Mouse (Mus musculus) erythroblast, adult 5-6 weeks (primary cell): ENCODE measurements around the gene Gm5615. TPM values are rescaled to one million over a fixed set of nuclear protein-coding genes. Genes with fewer than 3 reads are reported as not detected.

Experiments used
- ATAC-seq: replicated peaks from 2 replicates; pipeline ENCODE4 v1.8.0; 2016; ENCODE audit warnings: moderate number of reproducible peaks, mild to moderate bottlenecking, moderate TSS enrichment, inconsistent platforms; ENCODE audit not compliant: poor library complexity, low FRiP score, severe bottlenecking
- total RNA-seq, 2 experiments: library from RNA; stranded (forward) in 1 of 2; stranded (reverse) in 1 of 2; fragments of 150-400 nt in 1 of 2; fragments of 200-764, 138-1000 nt in 1 of 2; gene quantifications; 2 replicates each; pipeline versions ENCODE4 v1.2.3 to v1.2.4; 2015 to 2017; ENCODE audit warnings: low replicate concordance in 2 of 2

The Gm5615 gene
- total RNA-seq (2015; ENCODE audit: low replicate concordance) (not detected in 2 replicates), total RNA-seq (2017; ENCODE audit: low replicate concordance) (not detected in 2 replicates)

GRCm38 (mm10) chr9:36541863-36542262, at the start of gene Gm5615:
Gene Gm5615, minus strand, starts transcription at chr9:36541963.
- no peak for ATAC-seq

GRCm38 (mm10) chr9:36582535-36582934, 40.8 kb upstream of the Gm5615 start, which contains the start of gene Gm17689:
Gene Gm17689, minus strand, starts transcription at chr9:36582635.
- ATAC-seq, result no peak

GRCm38 (mm10) chr9:36504211-36504610, 37.6 kb downstream of the Gm5615 start:
- no peak for ATAC-seq

GRCm38 (mm10) chr9:36495824-36496223, 45.9 kb downstream of the Gm5615 start:
- no peak for ATAC-seq

GRCm38 (mm10) chr9:36494501-36495220, 47.1 kb downstream of the Gm5615 start:
- no peak for ATAC-seq

Other genes starting within 250 kb of the Gm5615 start
- not detected in 2 replicates for gene Gm7257, start 110.1 kb downstream of the Gm5615 start, total RNA-seq (2015; ENCODE audit: low replicate concordance)
- gene Gm7257, start 110.1 kb downstream of the Gm5615 start, total RNA-seq (2017; ENCODE audit: low replicate concordance), result not detected in 2 replicates
- gene Gm9513, start 66.3 kb downstream of the Gm5615 start, total RNA-seq (2015; ENCODE audit: low replicate concordance), result not detected in 2 replicates
- gene Gm9513, start 66.3 kb downstream of the Gm5615 start, total RNA-seq (2017; ENCODE audit: low replicate concordance), result not detected in 2 replicates
- gene Gm17689, start 40.7 kb upstream of the Gm5615 start, total RNA-seq (2015; ENCODE audit: low replicate concordance), result not detected in 2 replicates
- not detected in 2 replicates for gene Gm17689, start 40.7 kb upstream of the Gm5615 start, total RNA-seq (2017; ENCODE audit: low replicate concordance)
- not detected in 2 replicates for gene A630095E13Rik, start 101.4 kb upstream of the Gm5615 start, total RNA-seq (2015; ENCODE audit: low replicate concordance)
- 0.56 TPM in 1 of 2 replicates, not detected in the other for gene A630095E13Rik, start 101.4 kb upstream of the Gm5615 start, total RNA-seq (2017; ENCODE audit: low replicate concordance)
- gene Acrv1, start 151.3 kb upstream of the Gm5615 start, total RNA-seq (2015; ENCODE audit: low replicate concordance), result not detected in 2 replicates
- gene Acrv1, start 151.3 kb upstream of the Gm5615 start, total RNA-seq (2017; ENCODE audit: low replicate concordance), result not detected in 2 replicates
- 9.0 and 13.1 TPM in 2 replicates for gene Chek1, start 185.1 kb upstream of the Gm5615 start, total RNA-seq (2015; ENCODE audit: low replicate concordance)
- gene Chek1, start 185.1 kb upstream of the Gm5615 start, total RNA-seq (2017; ENCODE audit: low replicate concordance), result 9.8 and 18.5 TPM in 2 replicates
- gene Stt3a, start 225.7 kb upstream of the Gm5615 start, total RNA-seq (2015; ENCODE audit: low replicate concordance), result 59.9 and 134 TPM in 2 replicates
- 93.0 and 125 TPM in 2 replicates for gene Stt3a, start 225.7 kb upstream of the Gm5615 start, total RNA-seq (2017; ENCODE audit: low replicate concordance)